Mouse (Mus musculus): ENCODE data around the gene Ddx31. TPM values are rescaled to one million over a fixed set of nuclear protein-coding genes. Genes with fewer than 3 reads are reported as not detected.

Gene Ddx31
- 1.6 and 2.5 TPM in 2 replicates for polyA plus RNA-seq (2012; rRNA removed)

GRCm38 (mm10) chr2:28840222-28840951 is at the start of gene Ddx31, which contains the start of gene Gtf3c4:
Gene Ddx31, plus strand, starts transcription at chr2:28840406.
Gene Gtf3c4, minus strand, starts transcription at chr2:28840360.

GRCm38 (mm10) chr2:28916513-28916865 is 76.3 kb downstream of the Ddx31 start, which contains the start of gene Barhl1:
Gene Barhl1, minus strand, starts transcription at chr2:28916668.

Other genes with a start within 250 kb of the Ddx31 start
- gene Gfi1b, start 218.4 kb upstream of the Ddx31 start, polyA plus RNA-seq (2012; rRNA removed): 0.58 and 0.78 TPM in 2 replicates
- gene Tsc1, start 199.2 kb upstream of the Ddx31 start, polyA plus RNA-seq (2012; rRNA removed): 2.8 and 4.8 TPM in 2 replicates
- gene Spaca9, start 140.7 kb upstream of the Ddx31 start, polyA plus RNA-seq (2012; rRNA removed): 0.35 and 0.47 TPM in 2 replicates
- gene Ak8, start 140.2 kb upstream of the Ddx31 start, polyA plus RNA-seq (2012; rRNA removed): 0.08 and 0.12 TPM in 2 replicates
- gene Gtf3c4, start within 50 bp of the Ddx31 start, polyA plus RNA-seq (2012; rRNA removed): 2.1 and 2.6 TPM in 2 replicates
- not detected in 2 replicates for gene Barhl1, start 76.3 kb downstream of the Ddx31 start, polyA plus RNA-seq (2012; rRNA removed)
- gene Cfap77, start 214.7 kb downstream of the Ddx31 start, polyA plus RNA-seq (2012; rRNA removed): not detected in 2 replicates
- 0.87 and 1.4 TPM in 2 replicates for gene Ttf1, start 219.9 kb downstream of the Ddx31 start, polyA plus RNA-seq (2012; rRNA removed)

Measured in stomach, adult 2 months (tissue).